9 mouse cellular contexts compared by ENCODE assay signal in genomic region chr11:43617924-43618323, GRCm38 (mm10). TPM values are rescaled to one million over a fixed set of nuclear protein-coding genes. Genes with fewer than 3 reads are reported as not detected.
DNase-seq lines count a peak whose midpoint lies in the region; ATAC-seq and TF ChIP-seq lines count a peak whose summit lies in the region.
"Had no signal": no experiment of that assay in that cellular context is flagged by ENCODE, and none has a peak within 500 bp of the region (broad histone marks: within the 10 kb centered on the region; RNA-seq: fewer than 3 reads in every experiment).

No protein-coding gene starts in this region.

- no peak for ATAC-seq in forebrain, embryonic 12.5 days (ENCODE audit: low FRiP score)
- ATAC-seq in midbrain, embryonic 12.5 days (ENCODE audit: low FRiP score, low read depth) = 0 out of 2 replicates have a peak, but pooled peaks have one; percentile 5

- H3K36me3 ChIP-seq in forebrain, embryonic 12.5 days (replicated peaks) = no peaks in the 10 kb centered on the region
- no peaks in the 10 kb centered on the region for H3K36me3 ChIP-seq in midbrain, embryonic 12.5 days
- H3K36me3 ChIP-seq: limb, embryonic 13.5 days had no signal

- H3K27me3 ChIP-seq in forebrain, embryonic 12.5 days = no peaks in the 10 kb centered on the region
- H3K27me3 ChIP-seq in midbrain, embryonic 12.5 days = no peaks in the 10 kb centered on the region
- H3K27me3 ChIP-seq: limb, embryonic 13.5 days had no signal

- DNase-seq in layer of hippocampus, adult 2 months (ENCODE audit: low spot score in 2 of 2) = no peak
- no peak for DNase-seq in layer of hippocampus, postnatal 25 days (ENCODE audit: extremely low spot score in 1 of 2, low spot score in 1 of 2)
- DNase-seq in heart, postnatal 10 days = peak; percentile 77 to 80
- no peak for DNase-seq in frontal cortex, adult 2 months (ENCODE audit: extremely low spot score in 1 of 2, low spot score in 1 of 2)
- no peak for DNase-seq in cerebellum, adult 11 months
- no peak for DNase-seq in frontal cortex, postnatal 25 days (ENCODE audit: low spot score in 2 of 2)

- no peaks in the 10 kb centered on the region for H3K9me3 ChIP-seq in forebrain, embryonic 12.5 days
- 0 out of 2 replicates have a peak, but pooled peaks cover 3% of the 10 kb centered on the region for H3K9me3 ChIP-seq in midbrain, embryonic 12.5 days
- H3K9me3 ChIP-seq: limb, embryonic 13.5 days had no signal

- H3K27ac ChIP-seq in layer of hippocampus, adult 2 months = peak overlapping the region; percentile 71; the same call in 1 of the 2 replicates
- H3K27ac ChIP-seq in forebrain, embryonic 12.5 days = peak overlapping the region; percentile 57
- peak overlapping the region; percentile 49; the same call in 1 of the 2 replicates for H3K27ac ChIP-seq in midbrain, embryonic 12.5 days (replicated peaks)
- H3K27ac ChIP-seq: limb, embryonic 13.5 days had no signal

- no peak for TF ChIP-seq CTCF in layer of hippocampus, adult 2 months (conservative IDR thresholded peaks at IDR 0.05)

- no peak overlapping the region for H3K9ac ChIP-seq in forebrain, embryonic 12.5 days
- no peak overlapping the region for H3K9ac ChIP-seq in midbrain, embryonic 12.5 days (replicated peaks)
- H3K9ac ChIP-seq: limb, embryonic 13.5 days had no signal

- intact Hi-C loops in heart, postnatal 10 days (cut with DNase I) = no loop called here

- H3K4me2 ChIP-seq in forebrain, embryonic 12.5 days = no peak overlapping the region
- H3K4me2 ChIP-seq in midbrain, embryonic 12.5 days (replicated peaks) = no peak overlapping the region
- H3K4me2 ChIP-seq: limb, embryonic 13.5 days had no signal

- 53% methylated on average over 5 of the region's 5 CpGs for WGBS in forebrain, embryonic 12.5 days
- 49% methylated on average over 5 of the region's 5 CpGs for WGBS in midbrain, embryonic 12.5 days

- peaks cover 11% of the 10 kb centered on the region for H3K4me1 ChIP-seq in forebrain, embryonic 12.5 days
- peaks cover 12% of the 10 kb centered on the region for H3K4me1 ChIP-seq in midbrain, embryonic 12.5 days
- H3K4me1 ChIP-seq: limb, embryonic 13.5 days had no signal

- no peak overlapping the region for H3K4me3 ChIP-seq in layer of hippocampus, adult 2 months
- H3K4me3 ChIP-seq in forebrain, embryonic 12.5 days (replicated peaks) = no peak overlapping the region
- H3K4me3 ChIP-seq in midbrain, embryonic 12.5 days = no peak overlapping the region
- H3K4me3 ChIP-seq: limb, embryonic 13.5 days had no signal

RNA-seq across cellular contexts. Expression of gene Fabp6, which starts 16.6 kb away (rescaled TPM):
- not detected for total RNA-seq in layer of hippocampus, adult 2 months (2021)
- not detected for total RNA-seq in layer of hippocampus, postnatal 25 days (2021)
- polyA plus RNA-seq in forebrain, embryonic 12.5 days (2016; fragmentation: Nextera tagmentation; extraction: Ambion mirVana) = not detected in 2 replicates
- total RNA-seq in heart, postnatal 10 days (2021) = not detected
- polyA plus RNA-seq in midbrain, embryonic 12.5 days (2016; fragmentation: Nextera tagmentation; extraction: Ambion mirVana) = not detected in 2 replicates
- polyA plus RNA-seq in frontal cortex, adult 2 months (2012; rRNA removed) = not detected in 2 replicates
- polyA plus RNA-seq: limb, embryonic 13.5 days had no signal

RNA-seq across cellular contexts. Expression of gene 4933415A04Rik, which starts 31.1 kb away (rescaled TPM):
- total RNA-seq in layer of hippocampus, adult 2 months (2021) = 1 to 10 TPM; 1.9 to 2.4 TPM
- 1 to 10 TPM; 1.5 to 1.6 TPM for total RNA-seq in layer of hippocampus, postnatal 25 days (2021)
- polyA plus RNA-seq in forebrain, embryonic 12.5 days (2016; fragmentation: Nextera tagmentation; extraction: Ambion mirVana) = 5.8 and 6.1 TPM in 2 replicates
- 1 to 10 TPM; 2.7 to 3.4 TPM for total RNA-seq in heart, postnatal 10 days (2021)
- polyA plus RNA-seq in midbrain, embryonic 12.5 days (2016; fragmentation: Nextera tagmentation; extraction: Ambion mirVana) = 8.4 and 9.3 TPM in 2 replicates
- polyA plus RNA-seq in frontal cortex, adult 2 months (2012; rRNA removed) = 0.32 and 0.59 TPM in 2 replicates

Comparison
In these comparisons a context has a peak if more than half of its experiments do, and no peak if none do; other contexts are left out.
1. DNase-seq: peak in heart, postnatal 10 days (2 of 2); none in layer of hippocampus, adult 2 months (0 of 2), layer of hippocampus, postnatal 25 days (0 of 2), frontal cortex, adult 2 months (0 of 2), cerebellum, adult 11 months (single experiment) and frontal cortex, postnatal 25 days (0 of 2).
2. Peak in every context shown above with its lines, with median percentiles within 50 percentile points of each other: H3K27ac ChIP-seq.